9 mouse cellular contexts compared by ENCODE assay signal in genomic region chr2:130576564-130576963, GRCm38 (mm10). TPM values are rescaled to one million over a fixed set of nuclear protein-coding genes. Genes with fewer than 3 reads are reported as not detected.
DNase-seq lines count a peak whose midpoint lies in the region; ATAC-seq and TF ChIP-seq lines count a peak whose summit lies in the region.
"Not testable (repeated sequence)": the region's sequence is repeated elsewhere in the genome, so short reads cannot be mapped to it uniquely, and the experiment has no call there.
"Had no signal": no experiment of that assay in that cellular context is flagged by ENCODE, and none has a peak within 500 bp of the region (broad histone marks: within the 10 kb centered on the region; RNA-seq: fewer than 3 reads in every experiment).

No protein-coding gene starts in this region.

- DNase-seq in Muller cell, postnatal 12 days (ENCODE audit: inconsistent ontology term), result peak; percentile 33
- peak; percentile 50 to 52 for DNase-seq in cerebellum, postnatal 10 days
- peak; percentile 30 for DNase-seq in hindbrain, embryonic 10.5 days (ENCODE audit: low spot score)
- DNase-seq in liver, embryonic 11.5 days (ENCODE audit: low spot score), result not testable (repeated sequence)

- 3% methylated on average over 32 of the region's 32 CpGs for WGBS in forebrain, embryonic 15.5 days
- 1% methylated on average over 32 of the region's 32 CpGs for WGBS in hindbrain, embryonic 10.5 days
- WGBS in kidney, embryonic 15.5 days, result under 1% methylated on average over 32 of the region's 32 CpGs
- WGBS in liver, embryonic 11.5 days, result 7% methylated on average over 32 of the region's 32 CpGs
- 2% methylated on average over 32 of the region's 32 CpGs for WGBS in midbrain, embryonic 12.5 days
- WGBS in small intestine, adult 2 months, result 4% methylated on average over 32 of the region's 32 CpGs

- not testable (repeated sequence) for ATAC-seq in forebrain, embryonic 15.5 days (replicated peaks); kidney, embryonic 15.5 days (replicated peaks; ENCODE audit: low FRiP score); liver, embryonic 11.5 days (replicated peaks; ENCODE audit: low FRiP score); midbrain, embryonic 12.5 days (ENCODE audit: low FRiP score, low read depth)

- not testable (repeated sequence) for TF ChIP-seq POLR2A in small intestine, adult 2 months (IDR thresholded peaks at IDR 0.05; ENCODE audit: low read depth, low read length)

- H3K27me3 ChIP-seq in forebrain, embryonic 15.5 days, result peaks cover 58% of the 10 kb centered on the region
- peaks cover 89% of the 10 kb centered on the region for H3K27me3 ChIP-seq in hindbrain, embryonic 10.5 days (ENCODE audit: insufficient read depth, poor library complexity, severe bottlenecking)
- H3K27me3 ChIP-seq in kidney, embryonic 15.5 days, result peaks cover 68% of the 10 kb centered on the region
- peaks cover 64% of the 10 kb centered on the region for H3K27me3 ChIP-seq in liver, embryonic 11.5 days (replicated peaks; ENCODE audit: control insufficient read depth, insufficient read depth, low read length)
- peaks cover 84% of the 10 kb centered on the region for H3K27me3 ChIP-seq in midbrain, embryonic 12.5 days
- peaks cover 48% of the 10 kb centered on the region for H3K27me3 ChIP-seq in small intestine, adult 2 months (ENCODE audit: control insufficient read depth, insufficient read depth, low read length)

- peak overlapping the region; percentile 27 for H3K4me3 ChIP-seq in forebrain, embryonic 15.5 days
- peak overlapping the region; percentile 41 for H3K4me3 ChIP-seq in hindbrain, embryonic 10.5 days
- peak overlapping the region; percentile 34 for H3K4me3 ChIP-seq in kidney, embryonic 15.5 days (replicated peaks)
- H3K4me3 ChIP-seq in liver, embryonic 11.5 days (ENCODE audit: low read depth, low read length), result peak overlapping the region; percentile 18
- peak overlapping the region; percentile 29 for H3K4me3 ChIP-seq in midbrain, embryonic 12.5 days
- H3K4me3 ChIP-seq in small intestine, adult 2 months (ENCODE audit: low read depth, low read length), result peak overlapping the region; percentile 20

- TF ChIP-seq CTCF in small intestine, adult 2 months (IDR thresholded peaks at IDR 0.05; ENCODE audit: extremely low read depth, insufficient read length, insufficient replicate concordance, low read depth, low read length), result not testable (repeated sequence)

- not testable (repeated sequence) for H3K36me3 ChIP-seq in forebrain, embryonic 15.5 days; hindbrain, embryonic 10.5 days; kidney, embryonic 15.5 days; liver, embryonic 11.5 days (ENCODE audit: control insufficient read depth, insufficient read depth, low read length); midbrain, embryonic 12.5 days; small intestine, adult 2 months (ENCODE audit: control insufficient read depth, insufficient read depth, low read length)

- peaks cover 29% of the 10 kb centered on the region for H3K4me1 ChIP-seq in forebrain, embryonic 15.5 days
- H3K4me1 ChIP-seq in hindbrain, embryonic 10.5 days (replicated peaks), result peaks cover 36% of the 10 kb centered on the region
- peaks cover 35% of the 10 kb centered on the region for H3K4me1 ChIP-seq in kidney, embryonic 15.5 days
- not testable (repeated sequence) for H3K4me1 ChIP-seq in liver, embryonic 11.5 days (replicated peaks; ENCODE audit: control insufficient read depth, insufficient read depth, low read length); small intestine, adult 2 months (ENCODE audit: control insufficient read depth, insufficient read depth, insufficient read length, low read length)
- H3K4me1 ChIP-seq in midbrain, embryonic 12.5 days, result peaks cover 25% of the 10 kb centered on the region

- peak overlapping the region; percentile 44 for H3K4me2 ChIP-seq in forebrain, embryonic 15.5 days (replicated peaks)
- peak overlapping the region; percentile 60 for H3K4me2 ChIP-seq in kidney, embryonic 15.5 days
- H3K4me2 ChIP-seq in liver, embryonic 11.5 days, result peak overlapping the region; percentile 44
- peak overlapping the region; percentile 45 for H3K4me2 ChIP-seq in midbrain, embryonic 12.5 days (replicated peaks)

- H3K9ac ChIP-seq in forebrain, embryonic 15.5 days (replicated peaks), result peak overlapping the region; percentile 24; the same call in 1 of the 2 replicates
- H3K9ac ChIP-seq in kidney, embryonic 15.5 days, result 0 out of 2 replicates have a peak overlapping the region, but pooled peaks have one; percentile 12
- H3K9ac ChIP-seq in liver, embryonic 11.5 days (ENCODE audit: low read depth, low read length); midbrain, embryonic 12.5 days (replicated peaks): not testable (repeated sequence)

- H3K27ac ChIP-seq in forebrain, embryonic 15.5 days (replicated peaks); hindbrain, embryonic 10.5 days; kidney, embryonic 15.5 days; liver, embryonic 11.5 days (ENCODE audit: low read depth, low read length); midbrain, embryonic 12.5 days (replicated peaks); small intestine, adult 2 months (ENCODE audit: insufficient read depth, low read depth, low read length): not testable (repeated sequence)

- not testable (repeated sequence) for H3K9me3 ChIP-seq in forebrain, embryonic 15.5 days; hindbrain, embryonic 10.5 days; kidney, embryonic 15.5 days (replicated peaks); liver, embryonic 11.5 days (ENCODE audit: control insufficient read depth, low read length); midbrain, embryonic 12.5 days

RNA-seq across cellular contexts. Expression of gene Oxt, which starts 0.6 kb away (rescaled TPM):
- polyA plus RNA-seq in forebrain, embryonic 15.5 days (2015; fragmentation: Nextera tagmentation; extraction: Ambion mirVana), result 1.4 and 2.6 TPM in 2 replicates
- polyA plus RNA-seq in hindbrain, embryonic 10.5 days (2016; fragmentation: Nextera tagmentation; extraction: Ambion mirVana), result not detected in 2 replicates
- not detected in 2 replicates for polyA plus RNA-seq in kidney, embryonic 15.5 days (2015; fragmentation: Nextera tagmentation; extraction: Ambion mirVana)
- polyA plus RNA-seq in liver, embryonic 11.5 days (2014; fragmentation: Nextera tagmentation; extraction: Ambion mirVana), result not detected in 2 replicates
- polyA plus RNA-seq in midbrain, embryonic 12.5 days (2016; fragmentation: Nextera tagmentation; extraction: Ambion mirVana), result not detected in 2 replicates
- not detected in 2 replicates for polyA plus RNA-seq in small intestine, adult 2 months (2012; rRNA removed)
- polyA plus RNA-seq: Patski had no signal

RNA-seq across cellular contexts. Expression of gene Avp, which starts 5.8 kb away (rescaled TPM):
- polyA plus RNA-seq in forebrain, embryonic 15.5 days (2015; fragmentation: Nextera tagmentation; extraction: Ambion mirVana), result 5.4 and 49.3 TPM in 2 replicates
- not detected in 2 replicates for polyA plus RNA-seq in hindbrain, embryonic 10.5 days (2016; fragmentation: Nextera tagmentation; extraction: Ambion mirVana)
- polyA plus RNA-seq in kidney, embryonic 15.5 days (2015; fragmentation: Nextera tagmentation; extraction: Ambion mirVana), result not detected in 2 replicates
- polyA plus RNA-seq in liver, embryonic 11.5 days (2014; fragmentation: Nextera tagmentation; extraction: Ambion mirVana), result not detected in 2 replicates
- not detected in 2 replicates for polyA plus RNA-seq in midbrain, embryonic 12.5 days (2016; fragmentation: Nextera tagmentation; extraction: Ambion mirVana)
- not detected in 2 replicates for polyA plus RNA-seq in small intestine, adult 2 months (2012; rRNA removed)
- polyA plus RNA-seq: Patski had no signal

RNA-seq across cellular contexts. Expression of gene Mrps26, which starts 13.0 kb away (rescaled TPM):
- polyA plus RNA-seq in forebrain, embryonic 15.5 days (2015; fragmentation: Nextera tagmentation; extraction: Ambion mirVana), result 77.8 and 82.3 TPM in 2 replicates
- 91.1 and 100 TPM in 2 replicates for polyA plus RNA-seq in hindbrain, embryonic 10.5 days (2016; fragmentation: Nextera tagmentation; extraction: Ambion mirVana)
- 89.8 and 97.7 TPM in 2 replicates for polyA plus RNA-seq in kidney, embryonic 15.5 days (2015; fragmentation: Nextera tagmentation; extraction: Ambion mirVana)
- 119 and 122 TPM in 2 replicates for polyA plus RNA-seq in liver, embryonic 11.5 days (2014; fragmentation: Nextera tagmentation; extraction: Ambion mirVana)
- 66.2 and 74.0 TPM in 2 replicates for polyA plus RNA-seq in midbrain, embryonic 12.5 days (2016; fragmentation: Nextera tagmentation; extraction: Ambion mirVana)
- 38.0 and 82.5 TPM in 2 replicates for polyA plus RNA-seq in small intestine, adult 2 months (2012; rRNA removed)

RNA-seq across cellular contexts. Expression of gene Fastkd5, which starts 53.3 kb away (rescaled TPM):
- 14.1 and 15.4 TPM in 2 replicates for polyA plus RNA-seq in forebrain, embryonic 15.5 days (2015; fragmentation: Nextera tagmentation; extraction: Ambion mirVana)
- polyA plus RNA-seq in hindbrain, embryonic 10.5 days (2016; fragmentation: Nextera tagmentation; extraction: Ambion mirVana), result 17.7 and 19.5 TPM in 2 replicates
- polyA plus RNA-seq in kidney, embryonic 15.5 days (2015; fragmentation: Nextera tagmentation; extraction: Ambion mirVana), result 17.3 TPM in 2 replicates
- polyA plus RNA-seq in liver, embryonic 11.5 days (2014; fragmentation: Nextera tagmentation; extraction: Ambion mirVana), result 26.3 and 30.8 TPM in 2 replicates
- 18.9 and 19.3 TPM in 2 replicates for polyA plus RNA-seq in midbrain, embryonic 12.5 days (2016; fragmentation: Nextera tagmentation; extraction: Ambion mirVana)
- 0.70 and 0.74 TPM in 2 replicates for polyA plus RNA-seq in small intestine, adult 2 months (2012; rRNA removed)

RNA-seq across cellular contexts. Expression of gene Ubox5, which starts 53.3 kb away (rescaled TPM):
- polyA plus RNA-seq in forebrain, embryonic 15.5 days (2015; fragmentation: Nextera tagmentation; extraction: Ambion mirVana), result 12.7 and 12.9 TPM in 2 replicates
- polyA plus RNA-seq in hindbrain, embryonic 10.5 days (2016; fragmentation: Nextera tagmentation; extraction: Ambion mirVana), result 19.4 and 19.8 TPM in 2 replicates
- polyA plus RNA-seq in kidney, embryonic 15.5 days (2015; fragmentation: Nextera tagmentation; extraction: Ambion mirVana), result 12.6 and 13.6 TPM in 2 replicates
- polyA plus RNA-seq in liver, embryonic 11.5 days (2014; fragmentation: Nextera tagmentation; extraction: Ambion mirVana), result 14.4 and 14.8 TPM in 2 replicates
- 14.4 and 15.2 TPM in 2 replicates for polyA plus RNA-seq in midbrain, embryonic 12.5 days (2016; fragmentation: Nextera tagmentation; extraction: Ambion mirVana)
- polyA plus RNA-seq in small intestine, adult 2 months (2012; rRNA removed), result 2.0 and 3.4 TPM in 2 replicates
